In genomic region chr12:85337567-85338311, GRCm38 (mm10) we compare ENCODE assay signal across 8 mouse cellular contexts. TPM values are rescaled to one million over a fixed set of nuclear protein-coding genes. Genes with fewer than 3 reads are reported as not detected.
DNase-seq lines count a peak whose midpoint lies in the region; ATAC-seq lines count a peak whose summit lies in the region.

No protein-coding gene starts in this region.

- peak; percentile 61 for ATAC-seq in liver, embryonic 11.5 days (replicated peaks; ENCODE audit: low FRiP score)
- ATAC-seq in embryonic facial prominence, embryonic 14.5 days (ENCODE audit: low read depth), result no peak
- ATAC-seq in limb, embryonic 11.5 days (ENCODE audit: insufficient number of reproducible peaks, low FRiP score, low TSS enrichment, low read depth), result no peak
- no peak for ATAC-seq in stomach, embryonic 14.5 days (ENCODE audit: insufficient number of reproducible peaks, insufficient read depth, low FRiP score, low read depth)

- peaks cover 19% of the 10 kb centered on the region for H3K4me1 ChIP-seq in liver, embryonic 11.5 days (replicated peaks; ENCODE audit: control insufficient read depth, insufficient read depth, low read length)
- peaks cover 6% of the 10 kb centered on the region; the same call in 1 of the 2 replicates for H3K4me1 ChIP-seq in embryonic facial prominence, embryonic 14.5 days (ENCODE audit: control insufficient read depth, insufficient read depth, low read length)
- H3K4me1 ChIP-seq in limb, embryonic 11.5 days (ENCODE audit: control insufficient read depth, insufficient read depth, low read length), result peaks cover 5% of the 10 kb centered on the region
- peaks cover 9% of the 10 kb centered on the region; the same call in 1 of the 2 replicates for H3K4me1 ChIP-seq in stomach, embryonic 14.5 days (ENCODE audit: control insufficient read depth, insufficient read depth, low read length)

- WGBS in liver, embryonic 11.5 days, result 64% methylated on average over 6 of the region's 6 CpGs
- 83% methylated on average over 6 of the region's 6 CpGs for WGBS in embryonic facial prominence, embryonic 14.5 days
- WGBS in limb, embryonic 11.5 days, result 86% methylated on average over 6 of the region's 6 CpGs
- 81% methylated on average over 6 of the region's 6 CpGs for WGBS in stomach, embryonic 14.5 days

- H3K27ac ChIP-seq in liver, embryonic 11.5 days (ENCODE audit: low read depth, low read length), result no peak overlapping the region
- no peak overlapping the region for H3K27ac ChIP-seq in embryonic facial prominence, embryonic 14.5 days (replicated peaks; ENCODE audit: low read depth, low read length)
- no peak overlapping the region for H3K27ac ChIP-seq in limb, embryonic 11.5 days (replicated peaks; ENCODE audit: low read depth, low read length)
- no peak overlapping the region for H3K27ac ChIP-seq in stomach, embryonic 14.5 days (ENCODE audit: low read length)

- no peaks in the 10 kb centered on the region for H3K9me3 ChIP-seq in liver, embryonic 11.5 days (ENCODE audit: control insufficient read depth, low read length)
- no peaks in the 10 kb centered on the region for H3K9me3 ChIP-seq in embryonic facial prominence, embryonic 14.5 days (ENCODE audit: control insufficient read depth, low read length)
- no peaks in the 10 kb centered on the region for H3K9me3 ChIP-seq in limb, embryonic 11.5 days (ENCODE audit: control insufficient read depth, low read length)
- no peaks in the 10 kb centered on the region for H3K9me3 ChIP-seq in stomach, embryonic 14.5 days (ENCODE audit: control insufficient read depth, low read depth, low read length)

- DNase-seq in liver, embryonic 11.5 days (ENCODE audit: low spot score), result no peak
- DNase-seq in liver, result no peak
- DNase-seq in embryonic facial prominence, embryonic 14.5 days (ENCODE audit: low spot score), result no peak
- no peak for DNase-seq in limb, embryonic 11.5 days (ENCODE audit: low spot score)
- DNase-seq in cerebellum, postnatal 4 days (ENCODE audit: low spot score in 2 of 2), result no peak
- no peak for DNase-seq in layer of hippocampus, postnatal 36 days
- no peak for DNase-seq in kidney, adult 11 months

- peaks cover 18% of the 10 kb centered on the region for H3K36me3 ChIP-seq in liver, embryonic 11.5 days (ENCODE audit: control insufficient read depth, insufficient read depth, low read length)
- H3K36me3 ChIP-seq in embryonic facial prominence, embryonic 14.5 days (ENCODE audit: control insufficient read depth, insufficient read depth, low read length), result peaks cover 50% of the 10 kb centered on the region
- H3K36me3 ChIP-seq in limb, embryonic 11.5 days (ENCODE audit: control insufficient read depth, insufficient read depth, low read length), result peaks cover 7% of the 10 kb centered on the region; the same call in 1 of the 2 replicates
- H3K36me3 ChIP-seq in stomach, embryonic 14.5 days (ENCODE audit: control insufficient read depth, insufficient read depth, low read length), result peaks cover 25% of the 10 kb centered on the region

- no peaks in the 10 kb centered on the region for H3K27me3 ChIP-seq in liver, embryonic 11.5 days (replicated peaks; ENCODE audit: control insufficient read depth, insufficient read depth, low read length)
- H3K27me3 ChIP-seq in embryonic facial prominence, embryonic 14.5 days (replicated peaks; ENCODE audit: control insufficient read depth, insufficient read depth, low read length), result no peaks in the 10 kb centered on the region
- no peaks in the 10 kb centered on the region for H3K27me3 ChIP-seq in limb, embryonic 11.5 days (ENCODE audit: control insufficient read depth, insufficient read depth, low read length)
- H3K27me3 ChIP-seq in stomach, embryonic 14.5 days (ENCODE audit: control insufficient read depth, insufficient read depth, low read length), result no peaks in the 10 kb centered on the region

- H3K9ac ChIP-seq in liver, embryonic 11.5 days (ENCODE audit: low read depth, low read length), result no peak overlapping the region
- peak overlapping the region; percentile 96; the same call in 1 of the 2 replicates for H3K9ac ChIP-seq in embryonic facial prominence, embryonic 14.5 days (ENCODE audit: low read depth, low read length)
- H3K9ac ChIP-seq in limb, embryonic 11.5 days (ENCODE audit: low read length), result no peak overlapping the region
- no peak overlapping the region for H3K9ac ChIP-seq in stomach, embryonic 14.5 days (replicated peaks; ENCODE audit: low read depth, low read length)

- peak overlapping the region; percentile 83 for H3K4me2 ChIP-seq in liver, embryonic 11.5 days
- peak overlapping the region; percentile 77 for H3K4me2 ChIP-seq in embryonic facial prominence, embryonic 14.5 days (ENCODE audit: low read depth, low read length)
- peak overlapping the region; percentile 61; the same call in 1 of the 2 replicates for H3K4me2 ChIP-seq in limb, embryonic 11.5 days (ENCODE audit: low read depth, severe bottlenecking)
- H3K4me2 ChIP-seq in stomach, embryonic 14.5 days (replicated peaks; ENCODE audit: low read depth, low read length), result peak overlapping the region; percentile 59

- H3K4me3 ChIP-seq in liver, embryonic 11.5 days (ENCODE audit: low read depth, low read length), result peak overlapping the region; percentile 88
- H3K4me3 ChIP-seq in embryonic facial prominence, embryonic 14.5 days (ENCODE audit: low read depth, low read length), result peak overlapping the region; percentile 98
- no peak overlapping the region for H3K4me3 ChIP-seq in limb, embryonic 11.5 days (ENCODE audit: low read depth, low read length)
- peak overlapping the region; percentile 99 for H3K4me3 ChIP-seq in stomach, embryonic 14.5 days (ENCODE audit: low read depth, low read length)

RNA-seq across cellular contexts. Expression of gene Nek9, which starts 1.4 kb away (rescaled TPM):
- polyA plus RNA-seq in liver, embryonic 11.5 days (2014; fragmentation: Nextera tagmentation; extraction: Ambion mirVana), result 7.2 and 9.4 TPM in 2 replicates
- 19.4 and 21.2 TPM in 2 replicates for polyA plus RNA-seq in embryonic facial prominence, embryonic 14.5 days (2014; fragmentation: Nextera tagmentation; extraction: Ambion mirVana)
- polyA plus RNA-seq in limb, embryonic 11.5 days (2014; fragmentation: Nextera tagmentation; extraction: Ambion mirVana), result 18.7 and 19.0 TPM in 2 replicates
- polyA plus RNA-seq in stomach, embryonic 14.5 days (2014; fragmentation: Nextera tagmentation; extraction: Ambion mirVana), result 20.3 and 20.4 TPM in 2 replicates
- 10 to 100 TPM; 32.6 TPM for total RNA-seq in layer of hippocampus, postnatal 36 days (2021)

RNA-seq across cellular contexts. Expression of gene Tmed10, which starts 36.9 kb away (rescaled TPM):
- 271 and 278 TPM in 2 replicates for polyA plus RNA-seq in liver, embryonic 11.5 days (2014; fragmentation: Nextera tagmentation; extraction: Ambion mirVana)
- 358 and 372 TPM in 2 replicates for polyA plus RNA-seq in embryonic facial prominence, embryonic 14.5 days (2014; fragmentation: Nextera tagmentation; extraction: Ambion mirVana)
- 276 and 295 TPM in 2 replicates for polyA plus RNA-seq in limb, embryonic 11.5 days (2014; fragmentation: Nextera tagmentation; extraction: Ambion mirVana)
- 386 and 405 TPM in 2 replicates for polyA plus RNA-seq in stomach, embryonic 14.5 days (2014; fragmentation: Nextera tagmentation; extraction: Ambion mirVana)
- 100 to 1,000 TPM; 162 to 167 TPM for total RNA-seq in layer of hippocampus, postnatal 36 days (2021)

RNA-seq across cellular contexts. Expression of gene Zc2hc1c, which starts 49.3 kb away (rescaled TPM):
- 0.43 and 0.49 TPM in 2 replicates for polyA plus RNA-seq in liver, embryonic 11.5 days (2014; fragmentation: Nextera tagmentation; extraction: Ambion mirVana)
- 1.4 and 1.8 TPM in 2 replicates for polyA plus RNA-seq in embryonic facial prominence, embryonic 14.5 days (2014; fragmentation: Nextera tagmentation; extraction: Ambion mirVana)
- polyA plus RNA-seq in limb, embryonic 11.5 days (2014; fragmentation: Nextera tagmentation; extraction: Ambion mirVana), result 0.67 and 0.85 TPM in 2 replicates
- polyA plus RNA-seq in stomach, embryonic 14.5 days (2014; fragmentation: Nextera tagmentation; extraction: Ambion mirVana), result 2.0 and 2.8 TPM in 2 replicates
- 1 to 10 TPM; 1.0 to 1.2 TPM for total RNA-seq in layer of hippocampus, postnatal 36 days (2021)

RNA-seq across cellular contexts. Expression of gene Acyp1, which starts 49.5 kb away (rescaled TPM):
- polyA plus RNA-seq in liver, embryonic 11.5 days (2014; fragmentation: Nextera tagmentation; extraction: Ambion mirVana), result 88.3 and 92.2 TPM in 2 replicates
- polyA plus RNA-seq in embryonic facial prominence, embryonic 14.5 days (2014; fragmentation: Nextera tagmentation; extraction: Ambion mirVana), result 39.8 and 49.1 TPM in 2 replicates
- polyA plus RNA-seq in limb, embryonic 11.5 days (2014; fragmentation: Nextera tagmentation; extraction: Ambion mirVana), result 55.1 and 62.3 TPM in 2 replicates
- 45.2 and 56.8 TPM in 2 replicates for polyA plus RNA-seq in stomach, embryonic 14.5 days (2014; fragmentation: Nextera tagmentation; extraction: Ambion mirVana)
- 10 to 100 TPM; 32.8 to 34.1 TPM for total RNA-seq in layer of hippocampus, postnatal 36 days (2021)
